Mouse (Mus musculus): ENCODE data around the gene Cog5. TPM values are rescaled to one million over a fixed set of nuclear protein-coding genes. Genes with fewer than 3 reads are reported as not detected.

Cog5 gene
- polyA plus RNA-seq, 1 experiment from 2014 or later, result 25.5 TPM

- ATAC-seq (ENCODE audit: extremely low read depth, insufficient number of reproducible peaks, low FRiP score, low TSS enrichment), result no peak
- Histone ChIP-seq H3K27ac (replicated peaks) (no peak overlapping the region), H3K9ac (no peak overlapping the region), H3K4me1 (no peaks in the 10 kb centered on the region), H3K4me2 (no peak overlapping the region), H3K9me3 (peaks cover 6% of the 10 kb centered on the region; the same call in 1 of the 2 replicates), H3K36me3 (peaks cover 12% of the 10 kb centered on the region), H3K4me3 (no peak overlapping the region), H3K27me3 (replicated peaks) (no peaks in the 10 kb centered on the region)
- WGBS, result 80% methylated on average over 8 of the region's 8 CpGs
Observed at GRCm38 (mm10) chr12:31747301-31747700, 92.6 kb downstream of the Cog5 start.

DNA sequence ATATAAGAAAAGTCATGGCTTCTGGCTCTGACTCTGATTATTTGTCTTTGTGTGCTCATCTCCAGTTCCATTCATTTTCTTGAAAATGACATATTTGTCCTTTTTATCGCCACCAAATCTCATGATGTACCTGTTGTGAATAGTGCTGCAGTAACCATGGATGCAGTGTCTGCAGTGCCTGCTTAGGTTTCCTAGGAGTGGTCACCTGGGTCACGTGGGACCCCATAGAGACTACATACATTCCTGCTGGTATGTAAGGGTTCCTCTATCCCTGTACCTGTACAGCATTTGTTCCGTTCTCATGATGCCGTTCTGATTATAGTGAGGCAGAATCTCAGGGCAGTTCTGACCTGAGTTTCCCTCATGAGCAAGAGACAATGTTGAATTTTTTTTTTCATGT lies 95.2 kb downstream of the Cog5 start:
- ATAC-seq (ENCODE audit: extremely low read depth, insufficient number of reproducible peaks, low FRiP score, low TSS enrichment), result no peak
- no peak overlapping the region for H3K4me2 ChIP-seq
- no peaks in the 10 kb centered on the region for H3K27me3 ChIP-seq (replicated peaks)
- H3K4me1 ChIP-seq, result no peaks in the 10 kb centered on the region
- WGBS, result 93% methylated on average over 4 of the region's 4 CpGs
- no peak overlapping the region for H3K4me3 ChIP-seq
- no peaks in the 10 kb centered on the region for H3K9me3 ChIP-seq
- no peak overlapping the region for H3K27ac ChIP-seq (replicated peaks)
- H3K36me3 ChIP-seq, result peaks cover 7% of the 10 kb centered on the region
- no peak overlapping the region for H3K9ac ChIP-seq

- Histone ChIP-seq H3K27ac (replicated peaks) (no peak overlapping the region), H3K36me3 (no peaks in the 10 kb centered on the region), H3K4me3 (no peak overlapping the region), H3K9ac (no peak overlapping the region), H3K4me1 (peaks cover 14% of the 10 kb centered on the region), H3K27me3 (replicated peaks) (no peaks in the 10 kb centered on the region), H3K9me3 (no peaks in the 10 kb centered on the region), H3K4me2 (no peak overlapping the region)
- 63% methylated on average over 2 of the region's 2 CpGs for WGBS
- ATAC-seq (ENCODE audit: extremely low read depth, insufficient number of reproducible peaks, low FRiP score, low TSS enrichment), result no peak
Observed at GRCm38 (mm10) chr12:31754465-31754864, 99.8 kb downstream of the Cog5 start.

DNA sequence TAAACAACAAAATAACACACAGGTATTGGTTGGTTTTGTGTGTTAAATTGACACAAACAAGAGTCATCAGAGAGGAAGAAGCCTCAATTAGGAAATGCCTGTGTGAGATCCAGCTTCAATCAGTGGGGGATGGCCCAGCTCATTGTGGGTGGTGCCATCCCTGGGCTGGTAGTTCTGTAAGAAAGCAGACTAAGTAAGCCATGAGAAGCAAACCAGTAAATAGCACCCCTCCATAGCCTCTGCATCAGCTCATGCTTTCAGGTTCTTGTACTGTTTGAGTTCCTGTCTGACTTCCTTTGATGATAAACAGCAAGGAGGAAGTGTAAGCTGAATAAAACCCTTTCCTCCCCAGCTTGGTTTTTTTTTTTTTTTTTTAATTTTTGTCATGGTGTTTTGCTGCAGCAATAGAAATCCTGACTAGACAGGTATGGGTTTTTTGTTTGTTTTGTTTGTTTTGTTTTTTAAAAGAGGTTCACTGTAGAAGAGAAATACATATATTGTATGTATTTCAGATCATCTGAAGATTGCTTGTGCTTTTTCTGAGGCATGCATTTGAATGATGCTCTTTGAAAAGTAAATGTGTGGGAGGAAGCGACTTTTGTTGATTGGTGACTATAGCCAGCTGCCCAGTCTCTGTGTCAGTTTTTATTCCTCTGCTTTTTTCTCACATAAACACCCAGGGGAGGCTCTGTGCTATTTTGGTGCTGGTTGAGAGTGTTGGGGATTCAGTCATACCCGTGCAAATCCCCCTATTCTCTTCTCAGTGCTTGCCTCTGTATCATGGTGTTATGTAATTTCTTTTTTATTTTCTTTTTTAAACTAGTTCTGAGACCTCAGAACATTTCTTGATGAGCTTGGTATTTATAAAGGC lies 101.5 kb downstream of the Cog5 start:
- H3K4me3 ChIP-seq, result no peak overlapping the region
- no peak for ATAC-seq (ENCODE audit: extremely low read depth, insufficient number of reproducible peaks, low FRiP score, low TSS enrichment)
- no peaks in the 10 kb centered on the region for H3K9me3 ChIP-seq
- H3K4me2 ChIP-seq, result no peak overlapping the region
- no peak overlapping the region for H3K27ac ChIP-seq (replicated peaks)
- 38% methylated on average over 2 of the region's 2 CpGs for WGBS
- no peaks in the 10 kb centered on the region for H3K27me3 ChIP-seq (replicated peaks)
- H3K36me3 ChIP-seq, result peaks cover 3% of the 10 kb centered on the region; the same call in 1 of the 2 replicates
- H3K4me1 ChIP-seq, result peaks cover 20% of the 10 kb centered on the region
- H3K9ac ChIP-seq, result no peak overlapping the region

GRCm38 (mm10) chr12:31773612-31774011 lies 118.9 kb downstream of the Cog5 start:
- Histone ChIP-seq H3K9ac (no peak overlapping the region), H3K9me3 (no peaks in the 10 kb centered on the region), H3K36me3 (peaks cover 12% of the 10 kb centered on the region; the same call in 1 of the 2 replicates), H3K4me3 (no peak overlapping the region), H3K27me3 (replicated peaks) (no peaks in the 10 kb centered on the region), H3K4me1 (peaks cover 10% of the 10 kb centered on the region), H3K4me2 (no peak overlapping the region), H3K27ac (replicated peaks) (no peak overlapping the region)
- ATAC-seq (ENCODE audit: extremely low read depth, insufficient number of reproducible peaks, low FRiP score, low TSS enrichment), result no peak
- WGBS, result 87% methylated on average over 3 of the region's 3 CpGs

GRCm38 (mm10) chr12:31784291-31784690 lies 129.6 kb downstream of the Cog5 start:
- no peaks in the 10 kb centered on the region for H3K9me3 ChIP-seq
- ATAC-seq (ENCODE audit: extremely low read depth, insufficient number of reproducible peaks, low FRiP score, low TSS enrichment), result no peak
- no peak overlapping the region for H3K27ac ChIP-seq (replicated peaks)
- 95% methylated on average over 1 of the region's 1 CpGs for WGBS
- no peaks in the 10 kb centered on the region for H3K27me3 ChIP-seq (replicated peaks)
- H3K36me3 ChIP-seq, result peaks cover 3% of the 10 kb centered on the region
- H3K4me2 ChIP-seq, result no peak overlapping the region
- H3K4me3 ChIP-seq, result no peak overlapping the region
- H3K9ac ChIP-seq, result no peak overlapping the region
- no peaks in the 10 kb centered on the region for H3K4me1 ChIP-seq

DNA sequence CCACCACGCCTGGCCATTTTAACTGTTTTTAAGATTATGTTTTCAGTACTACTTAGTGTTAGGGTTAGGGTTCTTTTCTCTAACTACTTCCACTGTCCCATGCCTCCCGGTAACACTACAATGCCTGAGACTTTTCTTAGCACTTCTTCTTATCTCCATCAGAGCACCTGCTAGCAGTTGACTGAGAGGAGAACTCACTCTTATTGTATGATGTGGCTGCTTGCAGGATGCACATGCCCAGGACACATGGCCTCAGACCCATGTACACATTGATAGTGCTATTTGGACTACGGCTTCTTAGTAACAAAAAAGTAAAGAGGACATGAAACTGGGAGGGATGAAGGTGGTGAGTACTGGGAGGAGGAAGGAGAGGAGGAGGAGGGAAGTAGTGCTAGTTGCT lies 133.9 kb downstream of the Cog5 start:
- no peak overlapping the region for H3K4me3 ChIP-seq
- no peak overlapping the region for H3K9ac ChIP-seq
- no peaks in the 10 kb centered on the region for H3K4me1 ChIP-seq
- no peak overlapping the region for H3K27ac ChIP-seq (replicated peaks)
- H3K4me2 ChIP-seq, result no peak overlapping the region
- WGBS, result 81% methylated on average over 3 of the region's 3 CpGs
- no peaks in the 10 kb centered on the region for H3K27me3 ChIP-seq (replicated peaks)
- H3K9me3 ChIP-seq, result no peaks in the 10 kb centered on the region
- peaks cover 10% of the 10 kb centered on the region for H3K36me3 ChIP-seq
- ATAC-seq (ENCODE audit: extremely low read depth, insufficient number of reproducible peaks, low FRiP score, low TSS enrichment), result no peak

- Histone ChIP-seq H3K27me3 (replicated peaks) (no peaks in the 10 kb centered on the region), H3K9me3 (no peaks in the 10 kb centered on the region), H3K27ac (replicated peaks) (no peak overlapping the region), H3K4me3 (no peak overlapping the region), H3K36me3 (peaks cover 12% of the 10 kb centered on the region), H3K9ac (no peak overlapping the region), H3K4me2 (no peak overlapping the region), H3K4me1 (peaks cover 8% of the 10 kb centered on the region)
- WGBS, result 55% methylated on average over 5 of the region's 5 CpGs
- ATAC-seq (ENCODE audit: extremely low read depth, insufficient number of reproducible peaks, low FRiP score, low TSS enrichment), result no peak
Observed at GRCm38 (mm10) chr12:31806410-31807154, 151.9 kb downstream of the Cog5 start.

- H3K4me2 ChIP-seq, result no peak overlapping the region
- 0 out of 2 replicates have a peak, but pooled peaks cover 8% of the 10 kb centered on the region for H3K36me3 ChIP-seq
- H3K4me1 ChIP-seq, result peaks cover 3% of the 10 kb centered on the region; the same call in 1 of the 2 replicates
- H3K9ac ChIP-seq, result no peak overlapping the region
- H3K27ac ChIP-seq (replicated peaks), result no peak overlapping the region
- no peaks in the 10 kb centered on the region for H3K9me3 ChIP-seq
- no peaks in the 10 kb centered on the region for H3K27me3 ChIP-seq (replicated peaks)
- no peak for ATAC-seq (ENCODE audit: extremely low read depth, insufficient number of reproducible peaks, low FRiP score, low TSS enrichment)
- 83% methylated on average over 3 of the region's 3 CpGs for WGBS
- H3K4me3 ChIP-seq, result no peak overlapping the region
Observed at GRCm38 (mm10) chr12:31818051-31818461, 163.4 kb downstream of the Cog5 start.

- H3K9ac ChIP-seq, result no peak overlapping the region
- H3K9me3 ChIP-seq, result no peaks in the 10 kb centered on the region
- peaks cover 3% of the 10 kb centered on the region; the same call in 1 of the 2 replicates for H3K4me1 ChIP-seq
- H3K36me3 ChIP-seq, result peaks cover 8% of the 10 kb centered on the region; the same call in 1 of the 2 replicates
- no peak overlapping the region for H3K27ac ChIP-seq (replicated peaks)
- no peaks in the 10 kb centered on the region for H3K27me3 ChIP-seq (replicated peaks)
- ATAC-seq (ENCODE audit: extremely low read depth, insufficient number of reproducible peaks, low FRiP score, low TSS enrichment), result no peak
- H3K4me3 ChIP-seq, result no peak overlapping the region
- H3K4me2 ChIP-seq, result no peak overlapping the region
Observed at GRCm38 (mm10) chr12:31819096-31819495, 164.4 kb downstream of the Cog5 start.

DNA sequence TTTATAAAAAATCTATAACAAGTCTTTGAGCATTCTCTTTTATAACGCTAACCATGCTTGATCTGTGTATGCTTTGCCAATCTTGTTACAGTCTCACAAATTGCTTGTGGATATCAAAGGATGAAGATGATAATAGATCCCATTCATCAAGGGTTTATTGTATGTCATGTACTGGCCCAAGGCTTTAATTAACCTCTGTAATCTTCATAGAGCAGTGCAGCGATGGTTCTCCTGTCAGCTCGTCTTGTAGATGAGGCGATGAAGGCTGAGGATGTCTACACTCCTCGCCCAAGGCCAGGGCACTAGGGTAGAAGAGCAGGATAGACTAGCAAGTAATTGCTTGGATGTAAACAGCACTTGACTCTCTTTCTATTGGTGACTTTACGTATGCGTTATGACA lies 164.9 kb downstream of the Cog5 start:
- ATAC-seq (ENCODE audit: extremely low read depth, insufficient number of reproducible peaks, low FRiP score, low TSS enrichment), result no peak
- H3K9ac ChIP-seq, result no peak overlapping the region
- peaks cover 8% of the 10 kb centered on the region; the same call in 1 of the 2 replicates for H3K36me3 ChIP-seq
- H3K4me2 ChIP-seq, result no peak overlapping the region
- H3K4me1 ChIP-seq, result peaks cover 3% of the 10 kb centered on the region; the same call in 1 of the 2 replicates
- H3K27ac ChIP-seq (replicated peaks), result no peak overlapping the region
- WGBS, result 73% methylated on average over 7 of the region's 7 CpGs
- no peaks in the 10 kb centered on the region for H3K27me3 ChIP-seq (replicated peaks)
- H3K4me3 ChIP-seq, result no peak overlapping the region
- no peaks in the 10 kb centered on the region for H3K9me3 ChIP-seq
